Mouse (Mus musculus) limb, embryonic 15.5 days (tissue): ENCODE measurements at regions not wholly inside any gene's neighbourhood (a gene's known extent, or its start where the extent isn't known, plus 50 kb on each side); places are given as distances from the start of the nearest gene placed in this dataset.
A peak's percentile ranks its signal among the peaks of the same experiment; 100 is the strongest.

Experiments
- ATAC-seq: fragments of 200-750 bp; cut with Nextera tagmentation; 2 replicates; pipeline ENCODE4 v1.8.0; 2017; ENCODE audit warnings: low read depth, moderate TSS enrichment; ENCODE audit not compliant: insufficient number of reproducible peaks, low FRiP score, low TSS enrichment
- H3K27ac ChIP-seq: fragments of 300-500 bp; sonication (generic); 2 replicates; pipeline ENCODE4 v1.5.1; 2015; ENCODE audit warnings: moderate library complexity, mild to moderate bottlenecking, inconsistent platforms
- H3K27me3 ChIP-seq: fragments of 300-500 bp; sonication (generic); 2 replicates; pipeline ENCODE4 v1.6.1; 2015; ENCODE audit warnings: inconsistent platforms
- H3K36me3 ChIP-seq: fragments of 300-500 bp; sonication (generic); 2 replicates; pipeline ENCODE4 v1.6.1; 2015; ENCODE audit warnings: inconsistent platforms
- H3K4me1 ChIP-seq: fragments of 300-500 bp; sonication (generic); 2 replicates; pipeline ENCODE4 v1.6.1; 2015; ENCODE audit warnings: inconsistent platforms
- H3K4me2 ChIP-seq: fragments of 300-500 bp; sonication (generic); 2 replicates; pipeline ENCODE4 v1.6.1; 2015; ENCODE audit warnings: mild to moderate bottlenecking, inconsistent platforms
- H3K4me3 ChIP-seq: fragments of 300-500 bp; sonication (generic); 2 replicates; pipeline ENCODE4 v1.5.1; 2015; ENCODE audit warnings: mild to moderate bottlenecking, inconsistent platforms
- H3K9ac ChIP-seq: fragments of 300-500 bp; sonication (generic); 2 replicates; pipeline ENCODE4 v1.6.1; 2015; ENCODE audit warnings: inconsistent platforms
- H3K9me3 ChIP-seq: fragments of 300-500 bp; sonication (generic); 2 replicates; pipeline ENCODE4 v1.6.1; 2016; ENCODE audit warnings: inconsistent platforms
- WGBS: fragments of 180-500 bp; shearing (Covaris S2); methylation state at CpG from one replicate; pipeline ENCODE4 v1.1.7; 2015; 5-methylcytosine and 5-hydroxymethylcytosine counted together

DNA sequence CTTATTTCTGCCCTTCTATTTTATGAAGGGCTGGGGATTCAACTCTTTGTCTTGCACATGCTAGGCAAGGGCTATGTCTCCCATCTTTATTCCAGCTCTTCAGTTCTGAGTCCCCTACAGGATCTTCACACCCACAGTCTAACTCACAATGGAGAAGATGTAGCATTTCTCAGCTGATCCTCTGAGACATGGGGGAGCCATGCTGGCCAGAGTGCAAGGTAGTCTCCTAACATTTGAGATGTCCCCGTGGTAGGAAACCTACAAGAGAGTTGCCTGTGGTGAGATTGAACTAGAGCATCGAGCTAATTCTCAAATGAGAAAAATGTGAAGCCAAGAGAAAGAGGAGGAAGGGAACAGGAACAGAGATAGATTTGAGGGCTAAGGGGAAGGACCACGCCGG, 83.3 kb upstream of the Pabpc6 start:
- H3K4me2 ChIP-seq: no peak overlapping the region
- no peaks in the 10 kb centered on the region for H3K4me1 ChIP-seq
- no peak overlapping the region for H3K27ac ChIP-seq
- 85% methylated on average over 4 of the region's 4 CpGs for WGBS
- no peak overlapping the region for H3K9ac ChIP-seq
- H3K27me3 ChIP-seq: no peaks in the 10 kb centered on the region
- H3K9me3 ChIP-seq: no peaks in the 10 kb centered on the region
- no peak for ATAC-seq
- no peak overlapping the region for H3K4me3 ChIP-seq
- H3K36me3 ChIP-seq: no peaks in the 10 kb centered on the region

GRCm38 (mm10) chr17:9751348-9752170, 82.0 kb upstream of the Pabpc6 start:
- Histone ChIP-seq H3K27ac (no peak overlapping the region), H3K27me3 (no peaks in the 10 kb centered on the region), H3K4me2 (no peak overlapping the region), H3K9me3 (no peaks in the 10 kb centered on the region), H3K9ac (no peak overlapping the region), H3K4me1 (no peaks in the 10 kb centered on the region), H3K4me3 (no peak overlapping the region), H3K36me3 (no peaks in the 10 kb centered on the region)
- WGBS: 55% methylated on average over 13 of the region's 13 CpGs
- no peak for ATAC-seq

DNA sequence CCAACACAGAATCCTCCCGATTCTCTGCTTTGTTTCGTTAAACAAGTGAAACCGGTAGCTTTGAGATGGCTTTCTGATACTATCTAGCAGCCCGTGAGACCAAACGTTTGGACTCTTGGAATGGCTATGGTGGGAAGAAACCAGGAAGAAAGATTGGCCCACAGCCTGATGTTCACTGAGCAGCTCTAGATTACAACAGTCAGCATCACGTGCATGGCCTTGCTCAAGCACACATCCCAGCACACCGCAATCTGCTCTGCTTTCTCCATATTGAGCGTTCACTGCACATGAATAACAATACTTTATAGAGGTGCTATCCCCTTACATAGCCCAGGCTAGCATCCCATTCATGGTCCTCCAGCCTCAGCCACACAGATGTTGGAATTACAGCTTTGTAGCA, 80.5 kb upstream of the Pabpc6 start:
- Histone ChIP-seq H3K4me2 (no peak overlapping the region), H3K9me3 (no peaks in the 10 kb centered on the region), H3K4me3 (no peak overlapping the region), H3K27ac (no peak overlapping the region), H3K27me3 (no peaks in the 10 kb centered on the region), H3K4me1 (no peaks in the 10 kb centered on the region), H3K36me3 (no peaks in the 10 kb centered on the region), H3K9ac (no peak overlapping the region)
- no peak for ATAC-seq
- WGBS: 89% methylated on average over 8 of the region's 8 CpGs

DNA sequence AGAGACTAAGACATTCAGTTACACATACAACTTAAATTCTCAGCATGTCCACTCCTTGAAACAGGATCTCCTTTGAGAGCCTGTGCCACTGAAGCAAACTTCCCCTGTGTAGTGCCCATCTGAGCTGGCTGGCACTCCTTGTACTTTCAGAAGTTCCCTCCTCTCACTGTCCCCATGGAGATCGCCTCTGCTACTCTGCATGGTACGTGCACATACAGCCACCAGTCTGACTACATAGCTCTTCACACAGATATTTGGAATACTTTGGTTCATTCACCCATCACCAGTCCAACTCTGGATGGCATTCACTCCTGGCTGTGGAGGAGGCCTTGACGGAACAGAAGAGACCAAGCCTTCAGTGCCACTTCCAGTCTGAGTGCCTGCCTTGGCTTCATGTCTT, 79.8 kb upstream of the Pabpc6 start:
- Histone ChIP-seq H3K9ac (no peak overlapping the region), H3K4me1 (no peaks in the 10 kb centered on the region), H3K4me3 (no peak overlapping the region), H3K36me3 (no peaks in the 10 kb centered on the region), H3K27me3 (no peaks in the 10 kb centered on the region), H3K4me2 (no peak overlapping the region), H3K27ac (no peak overlapping the region), H3K9me3 (no peaks in the 10 kb centered on the region)
- ATAC-seq: no peak
- 92% methylated on average over 3 of the region's 3 CpGs for WGBS

- 74% methylated on average over 2 of the region's 2 CpGs for WGBS
- no peak overlapping the region for H3K9ac ChIP-seq
- H3K27me3 ChIP-seq: no peaks in the 10 kb centered on the region
These were observed 78.4 kb upstream of the Pabpc6 start for GRCm38 (mm10) chr17:9747893-9748292.

DNA sequence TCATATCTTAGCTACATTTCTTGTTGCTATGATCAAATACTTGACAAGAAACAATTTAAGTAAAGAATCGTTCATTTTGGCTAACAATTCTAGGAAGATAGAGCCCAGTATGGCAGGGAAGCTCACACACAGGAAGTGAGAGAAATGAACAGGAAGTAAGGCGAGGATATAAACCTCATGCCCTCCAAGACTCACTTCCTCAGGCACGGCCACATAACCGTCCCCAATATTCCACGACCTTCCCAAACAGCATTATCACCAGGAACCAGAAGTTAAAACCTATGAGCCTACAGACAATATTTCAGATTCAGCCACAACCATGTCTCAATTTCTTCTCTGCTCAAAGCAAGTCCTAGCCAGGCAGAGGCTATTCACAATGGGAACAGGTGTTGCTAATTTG, 73.8 kb upstream of the Pabpc6 start:
- 79% methylated on average over 5 of the region's 5 CpGs for WGBS
- Histone ChIP-seq H3K27ac (no peak overlapping the region), H3K27me3 (no peaks in the 10 kb centered on the region), H3K9ac (no peak overlapping the region), H3K9me3 (no peaks in the 10 kb centered on the region), H3K36me3 (no peaks in the 10 kb centered on the region), H3K4me2 (no peak overlapping the region), H3K4me3 (no peak overlapping the region), H3K4me1 (no peaks in the 10 kb centered on the region)
- ATAC-seq: no peak

More at GRCm38 (mm10) chr17:9747893-9748292, 78.4 kb upstream of the Pabpc6 start:
- Histone ChIP-seq H3K4me3 (no peak overlapping the region), H3K9me3 (no peaks in the 10 kb centered on the region), H3K4me1 (no peaks in the 10 kb centered on the region), H3K4me2 (no peak overlapping the region), H3K36me3 (no peaks in the 10 kb centered on the region), H3K27ac (no peak overlapping the region)
- ATAC-seq: no peak

- no peaks in the 10 kb centered on the region for H3K4me1 ChIP-seq
- H3K9me3 ChIP-seq: no peaks in the 10 kb centered on the region
- no peak overlapping the region for H3K4me2 ChIP-seq
- no peak overlapping the region for H3K4me3 ChIP-seq
- no peak overlapping the region for H3K27ac ChIP-seq
- H3K36me3 ChIP-seq: no peaks in the 10 kb centered on the region
- no peak for ATAC-seq
- no peak overlapping the region for H3K9ac ChIP-seq
- H3K27me3 ChIP-seq: no peaks in the 10 kb centered on the region
- 53% methylated on average over 5 of the region's 5 CpGs for WGBS
These were observed 71.8 kb upstream of the Pabpc6 start for GRCm38 (mm10) chr17:9741321-9741720.

- no peak overlapping the region for H3K9ac ChIP-seq
- H3K27ac ChIP-seq: no peak overlapping the region
- no peak overlapping the region for H3K4me2 ChIP-seq
- no peaks in the 10 kb centered on the region for H3K4me1 ChIP-seq
- no peak for ATAC-seq
- no peaks in the 10 kb centered on the region for H3K36me3 ChIP-seq
- no peak overlapping the region for H3K4me3 ChIP-seq
- H3K9me3 ChIP-seq: no peaks in the 10 kb centered on the region
- H3K27me3 ChIP-seq: no peaks in the 10 kb centered on the region
- WGBS: 66% methylated on average over 3 of the region's 3 CpGs
These were observed 59.5 kb upstream of the Pabpc6 start for GRCm38 (mm10) chr17:9729020-9729419.

GRCm38 (mm10) chr17:9725704-9726469, 56.4 kb upstream of the Pabpc6 start:
- 69% methylated on average over 10 of the region's 10 CpGs for WGBS
- Histone ChIP-seq H3K9ac (no peak overlapping the region), H3K27ac (no peak overlapping the region), H3K27me3 (no peaks in the 10 kb centered on the region), H3K4me2 (no peak overlapping the region), H3K36me3 (no peaks in the 10 kb centered on the region), H3K4me3 (no peak overlapping the region), H3K9me3 (no peaks in the 10 kb centered on the region), H3K4me1 (no peaks in the 10 kb centered on the region)
- ATAC-seq: 0 out of 2 replicates have a peak, but pooled peaks have one; percentile 24

- Histone ChIP-seq H3K27me3 (no peaks in the 10 kb centered on the region), H3K9me3 (no peaks in the 10 kb centered on the region), H3K4me1 (no peaks in the 10 kb centered on the region), H3K27ac (no peak overlapping the region), H3K4me2 (no peak overlapping the region), H3K36me3 (no peaks in the 10 kb centered on the region), H3K4me3 (no peak overlapping the region), H3K9ac (no peak overlapping the region)
- no peak for ATAC-seq
- WGBS: 36% methylated on average over 4 of the region's 4 CpGs
These were observed 54.0 kb upstream of the Pabpc6 start for GRCm38 (mm10) chr17:9723484-9723883.

- H3K4me3 ChIP-seq: no peak overlapping the region
- WGBS: 12% methylated on average over 4 of the region's 4 CpGs
These were observed 53.2 kb upstream of the Pabpc6 start for GRCm38 (mm10) chr17:9722709-9723108.

More at GRCm38 (mm10) chr17:9722709-9723108, 53.2 kb upstream of the Pabpc6 start:
- Histone ChIP-seq H3K9me3 (no peaks in the 10 kb centered on the region), H3K4me2 (no peak overlapping the region), H3K36me3 (no peaks in the 10 kb centered on the region), H3K27me3 (no peaks in the 10 kb centered on the region), H3K9ac (no peak overlapping the region), H3K27ac (no peak overlapping the region), H3K4me1 (no peaks in the 10 kb centered on the region)
- ATAC-seq: no peak
